Mouse (Mus musculus): Measurements from ENCODE around the gene Vsig8. TPM values are rescaled to one million over a fixed set of nuclear protein-coding genes. Genes with fewer than 3 reads are reported as not detected.

The Vsig8 gene
- total and polyA plus RNA-seq, 2 experiments from 2014 or later: 0.67 to 0.71 TPM

DNA sequence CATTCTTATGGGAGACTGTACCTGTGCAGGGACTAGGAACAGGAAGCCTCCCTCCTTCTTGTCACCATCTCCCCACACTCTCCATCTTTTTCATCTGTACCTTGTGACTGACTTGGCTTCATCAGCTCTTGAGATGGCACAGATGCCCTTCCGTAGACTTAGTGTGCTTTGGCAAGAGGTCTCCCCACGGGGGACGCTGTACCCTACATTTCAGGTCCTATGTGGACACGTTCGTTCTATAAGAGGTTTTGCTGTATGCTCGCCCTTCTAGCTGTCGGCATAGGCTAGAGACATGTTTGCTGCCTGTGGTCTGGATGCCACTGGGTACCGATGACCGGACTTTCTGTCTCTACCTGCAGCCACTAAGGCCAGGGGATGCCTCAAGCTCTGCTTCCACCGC lies 28.3 kb upstream of the Vsig8 start:
- Histone ChIP-seq H3K4me2 (ENCODE audit: low read depth) (no peak overlapping the region), H3K4me3 (ENCODE audit: low read depth, low read length) (no peak overlapping the region), H3K27me3 (ENCODE audit: insufficient read depth, low read length) (no peaks in the 10 kb centered on the region), H3K27ac (ENCODE audit: low read depth, low read length) (no peak overlapping the region), H3K36me3 (ENCODE audit: insufficient read depth) (no peaks in the 10 kb centered on the region), H3K4me1 (ENCODE audit: insufficient read depth) (no peaks in the 10 kb centered on the region), H3K9me3 (ENCODE audit: low read length) (no peaks in the 10 kb centered on the region), H3K9ac (no peak overlapping the region)
- TF ChIP-seq CTCF (IDR thresholded peaks at IDR 0.05; ENCODE audit: low read depth): no peak
- 93% methylated on average over 10 of the region's 10 CpGs for WGBS
- ATAC-seq (no peak), DNase-seq (no peak)

DNA sequence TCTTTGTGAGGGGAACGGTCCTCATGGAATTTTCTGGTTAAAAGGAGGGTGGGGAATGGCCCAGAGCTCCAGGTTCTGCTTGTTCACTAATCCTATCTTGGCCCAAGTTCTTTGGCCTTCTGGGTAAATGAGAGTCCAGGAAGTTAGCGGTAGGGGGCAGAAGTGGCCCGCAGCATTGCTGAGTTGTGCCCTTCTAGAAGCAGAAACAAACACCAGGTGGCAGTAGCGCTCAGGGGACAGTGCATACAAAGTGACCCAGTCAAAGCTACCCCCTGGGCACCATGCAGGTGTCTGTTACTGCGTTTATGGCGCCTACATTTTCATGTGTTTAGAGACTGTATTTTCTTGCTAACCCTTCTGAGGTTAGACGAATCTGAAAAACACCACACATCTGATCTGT lies 27.0 kb upstream of the Vsig8 start:
- no peak overlapping the region for H3K4me2 ChIP-seq (ENCODE audit: low read depth)
- 5% methylated on average over 7 of the region's 7 CpGs for WGBS
- peak; percentile 94 for TF ChIP-seq CTCF (IDR thresholded peaks at IDR 0.05; ENCODE audit: low read depth)

DNA sequence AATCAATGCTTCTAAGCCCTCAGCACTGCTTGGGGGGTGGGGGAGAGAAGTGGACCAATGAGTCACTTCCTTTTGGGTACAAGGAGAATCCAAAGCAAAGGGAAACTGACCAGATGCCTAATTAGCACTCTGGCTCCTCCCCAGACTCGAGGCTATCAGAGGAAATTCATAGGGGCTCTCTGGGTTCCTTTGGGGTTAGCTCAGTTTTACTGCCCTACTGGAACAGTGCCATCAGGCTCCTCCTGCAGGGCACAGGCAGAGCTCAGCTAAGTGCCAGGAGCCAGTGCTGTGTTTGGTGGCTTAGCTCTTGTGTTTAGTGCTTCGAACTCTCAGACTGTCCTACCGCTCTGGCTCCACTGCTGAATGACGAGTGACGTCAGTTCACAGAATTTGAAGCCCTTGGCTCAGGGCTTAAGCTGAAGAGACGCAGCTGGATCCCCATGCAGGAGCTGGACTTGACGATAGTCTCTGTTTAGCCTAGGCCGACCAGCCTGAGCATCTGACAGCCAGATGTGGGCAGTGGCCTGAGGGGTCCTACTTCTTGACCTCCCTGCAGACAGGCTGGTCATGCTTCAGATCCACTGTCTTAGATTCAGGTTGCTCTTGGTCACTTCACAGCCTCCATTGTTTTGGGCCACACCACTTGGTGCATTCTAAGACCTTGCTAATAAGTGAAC lies 25.1 kb upstream of the Vsig8 start:
- 30% methylated on average over 8 of the region's 8 CpGs for WGBS
- no peak for ATAC-seq

More for the DNA sequence above, 27.0 kb upstream of the Vsig8 start:
- Histone ChIP-seq H3K27ac (ENCODE audit: low read depth, low read length) (no peak overlapping the region), H3K4me1 (ENCODE audit: insufficient read depth) (no peaks in the 10 kb centered on the region), H3K9ac (no peak overlapping the region), H3K27me3 (ENCODE audit: insufficient read depth, low read length) (no peaks in the 10 kb centered on the region; the same call in 1 of the 2 replicates), H3K36me3 (ENCODE audit: insufficient read depth) (no peaks in the 10 kb centered on the region), H3K9me3 (ENCODE audit: low read length) (no peaks in the 10 kb centered on the region), H3K4me3 (ENCODE audit: low read depth, low read length) (no peak overlapping the region)
- ATAC-seq: peak; percentile 82
- peak; percentile 84 for DNase-seq

DNA sequence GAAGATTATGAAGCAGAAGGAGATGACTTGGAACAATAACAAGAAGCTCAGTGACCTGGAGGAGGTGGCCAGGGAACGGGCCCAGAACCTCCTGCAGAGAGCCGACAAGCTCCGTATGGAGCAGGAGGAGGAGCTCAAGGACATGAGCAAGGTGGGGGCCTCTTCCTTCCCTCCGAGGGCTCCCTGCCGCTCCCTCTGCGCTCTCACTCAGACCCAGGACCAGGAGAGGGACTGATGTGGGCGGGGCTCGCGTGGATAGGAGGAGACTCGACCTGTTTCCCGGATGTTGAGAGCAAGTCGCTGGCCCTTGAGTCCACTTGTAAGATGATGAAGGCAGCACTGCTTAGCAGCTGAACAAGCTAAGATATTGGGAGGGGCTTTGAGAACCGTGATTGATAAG lies 23.2 kb upstream of the Vsig8 start:
- TF ChIP-seq CTCF (IDR thresholded peaks at IDR 0.05; ENCODE audit: low read depth): no peak
- Histone ChIP-seq H3K9me3 (ENCODE audit: low read length) (no peaks in the 10 kb centered on the region), H3K27ac (ENCODE audit: low read depth, low read length) (no peak overlapping the region), H3K4me2 (ENCODE audit: low read depth) (peak overlapping the region; percentile 24), H3K4me3 (ENCODE audit: low read depth, low read length) (no peak overlapping the region), H3K36me3 (ENCODE audit: insufficient read depth) (no peaks in the 10 kb centered on the region), H3K4me1 (ENCODE audit: insufficient read depth) (no peaks in the 10 kb centered on the region), H3K9ac (no peak overlapping the region), H3K27me3 (ENCODE audit: insufficient read depth, low read length) (no peaks in the 10 kb centered on the region; the same call in 1 of the 2 replicates)
- 5% methylated on average over 13 of the region's 13 CpGs for WGBS
- peak; percentile 50 for ATAC-seq
- DNase-seq: no peak

More for the DNA sequence above, 25.1 kb upstream of the Vsig8 start:
- Histone ChIP-seq H3K4me2 (ENCODE audit: low read depth) (no peak overlapping the region), H3K9ac (no peak overlapping the region), H3K9me3 (ENCODE audit: low read length) (no peaks in the 10 kb centered on the region), H3K27ac (ENCODE audit: low read depth, low read length) (no peak overlapping the region), H3K4me1 (ENCODE audit: insufficient read depth) (no peaks in the 10 kb centered on the region), H3K27me3 (ENCODE audit: insufficient read depth, low read length) (no peaks in the 10 kb centered on the region; the same call in 1 of the 2 replicates), H3K4me3 (ENCODE audit: low read depth, low read length) (no peak overlapping the region), H3K36me3 (ENCODE audit: insufficient read depth) (no peaks in the 10 kb centered on the region)
- no peak for TF ChIP-seq CTCF (IDR thresholded peaks at IDR 0.05; ENCODE audit: low read depth)
- no peak for DNase-seq

DNA sequence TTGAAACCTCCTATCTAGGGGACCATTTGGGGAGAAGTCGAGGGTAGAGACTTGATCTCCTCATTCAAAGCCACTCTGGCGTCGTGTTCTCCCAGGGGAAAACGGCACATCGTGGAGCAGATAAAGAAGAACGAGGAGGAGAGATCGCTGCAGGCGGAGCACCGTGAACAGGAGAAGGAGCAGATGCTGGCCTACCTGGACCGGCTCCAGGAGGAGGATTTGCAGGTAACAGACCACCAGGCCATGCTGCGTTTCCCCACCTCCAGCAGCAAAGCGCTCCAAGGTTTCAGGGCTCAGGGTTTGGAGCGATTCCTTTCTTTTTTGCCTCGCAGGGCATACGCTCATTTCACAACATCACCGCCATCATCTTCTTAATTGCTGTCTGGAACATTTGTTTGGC lies 20.6 kb upstream of the Vsig8 start:
- no peak overlapping the region for H3K4me3 ChIP-seq (ENCODE audit: low read depth, low read length)
- no peak overlapping the region for H3K4me2 ChIP-seq (ENCODE audit: low read depth)
- no peaks in the 10 kb centered on the region; the same call in 1 of the 2 replicates for H3K27me3 ChIP-seq (ENCODE audit: insufficient read depth, low read length)
- 80% methylated on average over 16 of the region's 16 CpGs for WGBS
- H3K27ac ChIP-seq (ENCODE audit: low read depth, low read length): no peak overlapping the region
- H3K9ac ChIP-seq: no peak overlapping the region
- TF ChIP-seq CTCF (IDR thresholded peaks at IDR 0.05; ENCODE audit: low read depth): no peak
- DNase-seq (no peak), ATAC-seq (no peak)
- H3K4me1 ChIP-seq (ENCODE audit: insufficient read depth): no peaks in the 10 kb centered on the region
- no peaks in the 10 kb centered on the region for H3K36me3 ChIP-seq (ENCODE audit: insufficient read depth)
- no peaks in the 10 kb centered on the region for H3K9me3 ChIP-seq (ENCODE audit: low read length)

DNA sequence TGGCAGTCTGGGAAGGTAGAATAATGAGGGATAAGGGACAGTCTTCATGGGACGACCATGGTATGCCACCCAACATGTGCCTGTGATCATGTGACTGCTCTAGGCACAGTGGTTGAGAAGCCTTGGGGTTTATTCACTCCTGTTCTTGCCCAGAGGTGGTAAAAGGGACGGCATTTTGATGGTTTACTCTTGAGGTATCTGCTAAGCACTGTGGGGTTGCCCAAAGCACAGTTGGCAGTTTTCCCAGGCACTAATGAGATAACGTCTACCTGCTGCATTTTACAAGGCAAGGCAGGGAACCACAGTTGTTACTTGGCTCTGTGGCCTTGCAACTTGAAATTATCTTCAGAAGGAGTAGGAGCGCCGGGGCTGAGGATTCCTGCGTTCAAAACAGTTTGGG lies 15.9 kb upstream of the Vsig8 start:
- Histone ChIP-seq H3K4me3 (ENCODE audit: low read depth, low read length) (no peak overlapping the region), H3K9ac (0 out of 2 replicates have a peak overlapping the region, but pooled peaks have one; percentile 14), H3K4me1 (ENCODE audit: insufficient read depth) (no peaks in the 10 kb centered on the region), H3K36me3 (ENCODE audit: insufficient read depth) (no peaks in the 10 kb centered on the region), H3K27me3 (ENCODE audit: insufficient read depth, low read length) (no peaks in the 10 kb centered on the region), H3K4me2 (ENCODE audit: low read depth) (no peak overlapping the region), H3K27ac (ENCODE audit: low read depth, low read length) (0 out of 2 replicates have a peak overlapping the region, but pooled peaks have one; percentile 15), H3K9me3 (ENCODE audit: low read length) (no peaks in the 10 kb centered on the region)
- no peak for DNase-seq
- ATAC-seq: peak; percentile 48
- WGBS: 30% methylated on average over 6 of the region's 6 CpGs
- TF ChIP-seq CTCF (IDR thresholded peaks at IDR 0.05; ENCODE audit: low read depth): no peak

DNA sequence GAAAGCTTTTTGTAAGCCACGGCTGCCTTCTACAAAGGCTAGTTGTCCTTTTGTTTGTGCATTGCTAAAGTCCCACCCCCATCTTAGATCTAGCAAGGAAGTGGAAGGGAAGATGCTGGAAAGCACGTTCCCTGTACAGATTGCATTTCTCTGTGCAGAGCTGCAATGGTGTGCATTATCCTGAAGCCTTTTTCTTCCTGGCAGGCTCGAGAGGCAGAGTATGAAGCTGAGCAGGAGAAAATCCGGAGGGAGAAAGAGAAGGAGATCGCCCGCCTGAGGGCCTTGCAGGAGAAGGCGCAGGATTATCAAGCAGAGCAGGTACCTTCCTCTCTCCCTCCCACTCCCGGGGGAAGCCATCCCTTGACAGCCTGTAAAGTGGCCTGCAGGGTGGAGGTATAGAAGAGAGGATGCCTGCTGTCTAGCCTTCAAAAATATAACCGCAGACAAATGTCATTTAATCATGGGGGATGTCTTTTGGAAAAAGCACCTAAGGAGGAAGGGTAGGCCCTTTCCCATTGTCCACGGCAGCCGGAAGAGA lies 15.4 kb upstream of the Vsig8 start:
- Histone ChIP-seq H3K4me2 (ENCODE audit: low read depth) (no peak overlapping the region), H3K27ac (ENCODE audit: low read depth, low read length) (0 out of 2 replicates have a peak overlapping the region, but pooled peaks have one; percentile 15), H3K36me3 (ENCODE audit: insufficient read depth) (no peaks in the 10 kb centered on the region), H3K4me1 (ENCODE audit: insufficient read depth) (no peaks in the 10 kb centered on the region), H3K9ac (peak overlapping the region; percentile 14; the same call in 1 of the 2 replicates), H3K27me3 (ENCODE audit: insufficient read depth, low read length) (no peaks in the 10 kb centered on the region), H3K9me3 (ENCODE audit: low read length) (no peaks in the 10 kb centered on the region), H3K4me3 (ENCODE audit: low read depth, low read length) (no peak overlapping the region)
- TF ChIP-seq CTCF (IDR thresholded peaks at IDR 0.05; ENCODE audit: low read depth): no peak
- DNase-seq: peak; percentile 37
- ATAC-seq: peak; percentile 43
- 36% methylated on average over 11 of the region's 11 CpGs for WGBS
